Mouse (Mus musculus): ENCODE results near the gene Gm38431.

- TF ChIP-seq POLR2A (IDR thresholded peaks at IDR 0.05; ENCODE audit: extremely low read depth, insufficient read depth, low read length): no peak; the same call in 1 of the 2 replicates
- TF ChIP-seq CTCF (IDR thresholded peaks at IDR 0.05; ENCODE audit: extremely low read depth, insufficient read depth, low read length): no peak
Observed at GRCm38 (mm10) chr9:21036666-21037065, 55.1 kb downstream of the Gm38431 start.
